Mouse (Mus musculus) megakaryocyte-erythroid progenitor cell, adult 5 weeks (primary cell): ENCODE measurements around the gene Pign. TPM values are rescaled to one million over a fixed set of nuclear protein-coding genes. Genes with fewer than 3 reads are reported as not detected.

Experiments used
- polyA plus RNA-seq: library from polyadenylated mRNA; stranded (reverse); fragments of >175 nt; gene quantifications from 2 replicates; pipeline ENCODE4 v1.2.3, GENCODE M21; 2012

Pign gene
- polyA plus RNA-seq = 16.5 and 16.6 TPM in 2 replicates

GRCm38 (mm10) chr1:105663171-105663961 lies at the start of gene Pign, which contains the start of gene Relch:
Pign (minus strand) TSS chr1:105663677.
Relch (plus strand) TSS chr1:105663861.

Other genes with a start within 250 kb of the Pign start
- 37.2 and 51.0 TPM in 2 replicates for gene Relch, start 184 bp upstream of the Pign start, polyA plus RNA-seq
- gene Tnfrsf11a, start 117.0 kb upstream of the Pign start, polyA plus RNA-seq = 0.15 and 0.19 TPM in 2 replicates